In genomic region chr7:126158238-126158637, GRCm38 (mm10) we compare ENCODE assay signal across 26 mouse cellular contexts. TPM values are rescaled to one million over a fixed set of nuclear protein-coding genes. Genes with fewer than 3 reads are reported as not detected.
DNase-seq lines count a peak whose midpoint lies in the region; ATAC-seq lines count a peak whose summit lies in the region.
"Had no signal": no experiment of that assay in that cellular context is flagged by ENCODE, and none has a peak within 500 bp of the region (broad histone marks: within the 10 kb centered on the region; RNA-seq: fewer than 3 reads in every experiment).

No protein-coding gene starts in this region.

- H3K9ac ChIP-seq in liver, embryonic 13.5 days: no peak overlapping the region
- H3K9ac ChIP-seq in liver, embryonic 12.5 days: no peak overlapping the region
- H3K9ac ChIP-seq in midbrain, embryonic 11.5 days (ENCODE audit: low read length): no peak overlapping the region
- H3K9ac ChIP-seq in midbrain, embryonic 14.5 days (replicated peaks; ENCODE audit: low read length): no peak overlapping the region
- no peak overlapping the region for H3K9ac ChIP-seq in liver, embryonic 16.5 days (ENCODE audit: low read depth, low read length)
- H3K9ac ChIP-seq: embryonic facial prominence, embryonic 13.5 days; embryonic facial prominence, embryonic 15.5 days; forebrain, embryonic 12.5 days had no signal

- peak; percentile 41; the same call in 1 of the 2 replicates for ATAC-seq in liver, embryonic 13.5 days (ENCODE audit: low read depth)
- ATAC-seq in liver, embryonic 12.5 days: no peak
- no peak for ATAC-seq in midbrain, embryonic 11.5 days (ENCODE audit: low FRiP score)
- ATAC-seq in midbrain, embryonic 14.5 days (ENCODE audit: low FRiP score, low TSS enrichment): no peak
- peak; percentile 83 for ATAC-seq in liver, embryonic 16.5 days (ENCODE audit: low read depth)
- ATAC-seq: activated CD4-positive, CD25-positive, alpha-beta regulatory T cell, adult 4 months; forebrain, embryonic 14.5 days; forebrain, embryonic 16.5 days; Patski had no signal

- H3K9me3 ChIP-seq in liver, embryonic 13.5 days (replicated peaks): no peaks in the 10 kb centered on the region
- H3K9me3 ChIP-seq in liver, embryonic 12.5 days (replicated peaks): no peaks in the 10 kb centered on the region
- H3K9me3 ChIP-seq in midbrain, embryonic 11.5 days (ENCODE audit: control insufficient read depth, low read length): no peaks in the 10 kb centered on the region
- no peaks in the 10 kb centered on the region for H3K9me3 ChIP-seq in midbrain, embryonic 14.5 days (ENCODE audit: control insufficient read depth, low read length)
- no peaks in the 10 kb centered on the region for H3K9me3 ChIP-seq in liver, embryonic 16.5 days (replicated peaks; ENCODE audit: control insufficient read depth, low read length)
- H3K9me3 ChIP-seq: embryonic facial prominence, embryonic 13.5 days; embryonic facial prominence, embryonic 15.5 days; forebrain, embryonic 10.5 days; forebrain, embryonic 12.5 days; G1E had no signal

- H3K27me3 ChIP-seq in liver, embryonic 13.5 days: no peaks in the 10 kb centered on the region
- no peaks in the 10 kb centered on the region for H3K27me3 ChIP-seq in liver, embryonic 12.5 days (replicated peaks)
- H3K27me3 ChIP-seq in midbrain, embryonic 11.5 days (ENCODE audit: control insufficient read depth, insufficient read depth, low read length): no peaks in the 10 kb centered on the region
- no peaks in the 10 kb centered on the region for H3K27me3 ChIP-seq in midbrain, embryonic 14.5 days (ENCODE audit: control insufficient read depth, insufficient read depth, low read length)
- H3K27me3 ChIP-seq in liver, embryonic 16.5 days (ENCODE audit: control insufficient read depth, insufficient read depth, low read depth, low read length): no peaks in the 10 kb centered on the region
- H3K27me3 ChIP-seq: embryonic facial prominence, embryonic 13.5 days; embryonic facial prominence, embryonic 15.5 days; forebrain, embryonic 12.5 days; Patski had no signal

- H3K4me2 ChIP-seq in liver, embryonic 13.5 days: no peak overlapping the region
- no peak overlapping the region for H3K4me2 ChIP-seq in liver, embryonic 12.5 days
- H3K4me2 ChIP-seq in midbrain, embryonic 11.5 days: no peak overlapping the region
- no peak overlapping the region for H3K4me2 ChIP-seq in midbrain, embryonic 14.5 days (ENCODE audit: low read length)
- no peak overlapping the region for H3K4me2 ChIP-seq in liver, embryonic 16.5 days (ENCODE audit: low read depth, low read length)
- H3K4me2 ChIP-seq: embryonic facial prominence, embryonic 13.5 days; embryonic facial prominence, embryonic 15.5 days; forebrain, embryonic 12.5 days had no signal

- H3K36me3 ChIP-seq in liver, embryonic 13.5 days: peaks cover 45% of the 10 kb centered on the region
- H3K36me3 ChIP-seq in liver, embryonic 12.5 days: peaks cover 71% of the 10 kb centered on the region
- H3K36me3 ChIP-seq in midbrain, embryonic 11.5 days (ENCODE audit: control insufficient read depth, insufficient read depth, low read length): no peaks in the 10 kb centered on the region
- H3K36me3 ChIP-seq in midbrain, embryonic 14.5 days (ENCODE audit: control insufficient read depth, insufficient read depth, low read length): peaks cover 40% of the 10 kb centered on the region
- H3K36me3 ChIP-seq in liver, embryonic 16.5 days (ENCODE audit: control insufficient read depth, insufficient read depth): peaks cover 8% of the 10 kb centered on the region

- H3K4me1 ChIP-seq in liver, embryonic 13.5 days (replicated peaks): peaks cover 7% of the 10 kb centered on the region; the same call in 1 of the 2 replicates
- no peaks in the 10 kb centered on the region for H3K4me1 ChIP-seq in liver, embryonic 12.5 days
- H3K4me1 ChIP-seq in midbrain, embryonic 11.5 days (ENCODE audit: control insufficient read depth, insufficient read depth, low read length): no peaks in the 10 kb centered on the region
- no peaks in the 10 kb centered on the region for H3K4me1 ChIP-seq in midbrain, embryonic 14.5 days (ENCODE audit: control insufficient read depth, insufficient read depth, low read length)
- peaks cover 2% of the 10 kb centered on the region for H3K4me1 ChIP-seq in liver, embryonic 16.5 days (ENCODE audit: control insufficient read depth, low read depth, low read length)
- H3K4me1 ChIP-seq: embryonic facial prominence, embryonic 13.5 days; embryonic facial prominence, embryonic 15.5 days; forebrain, embryonic 10.5 days; forebrain, embryonic 12.5 days had no signal

- whole genome bisulfite sequencing in liver, embryonic 13.5 days (ENCODE audit: insufficient replicate concordance): 81% methylated on average over 3 of the region's 3 CpGs
- WGBS in liver, embryonic 12.5 days (ENCODE audit: insufficient replicate concordance): 82% methylated on average over 3 of the region's 3 CpGs
- WGBS in midbrain, embryonic 11.5 days: 95% methylated on average over 3 of the region's 3 CpGs
- 97% methylated on average over 3 of the region's 3 CpGs for WGBS in midbrain, embryonic 14.5 days
- WGBS in liver, embryonic 16.5 days (ENCODE audit: insufficient replicate concordance): 70% methylated on average over 3 of the region's 3 CpGs

- no peak overlapping the region for H3K27ac ChIP-seq in liver, embryonic 13.5 days
- H3K27ac ChIP-seq in liver, embryonic 12.5 days: no peak overlapping the region
- H3K27ac ChIP-seq in midbrain, embryonic 11.5 days (ENCODE audit: low read depth, low read length): no peak overlapping the region
- no peak overlapping the region for H3K27ac ChIP-seq in midbrain, embryonic 14.5 days (replicated peaks; ENCODE audit: low read depth, low read length)
- no peak overlapping the region for H3K27ac ChIP-seq in liver, embryonic 16.5 days (ENCODE audit: low read length)
- H3K27ac ChIP-seq: embryonic facial prominence, embryonic 13.5 days; embryonic facial prominence, embryonic 15.5 days; forebrain, embryonic 10.5 days; forebrain, embryonic 12.5 days had no signal

- DNase-seq in liver, embryonic 13.5 days: no peak
- DNase-seq in midbrain, embryonic 11.5 days (ENCODE audit: low spot score, missing footprints): peak; percentile 37
- no peak for DNase-seq in midbrain, embryonic 14.5 days
- DNase-seq in cerebellum, postnatal 10 days: no peak
- DNase-seq in frontal cortex, postnatal 25 days (ENCODE audit: low spot score in 2 of 2): no peak
- DNase-seq: adrenal gland, adult 8-10 months; adrenal gland, postnatal 14 days; adrenal gland, postnatal 36 days; cerebellum, adult 11-12 months; cerebellum, adult 2 months; cerebellum, adult 9-10 months; cerebellum, postnatal 14 days; cerebellum, postnatal 36 days; embryo, embryonic 11 days had no signal

- H3K4me3 ChIP-seq in liver, embryonic 13.5 days (replicated peaks): no peak overlapping the region
- H3K4me3 ChIP-seq in liver, embryonic 12.5 days: no peak overlapping the region
- no peak overlapping the region for H3K4me3 ChIP-seq in midbrain, embryonic 11.5 days (ENCODE audit: low read depth, low read length)
- no peak overlapping the region for H3K4me3 ChIP-seq in midbrain, embryonic 14.5 days (replicated peaks; ENCODE audit: low read depth, low read length)
- no peak overlapping the region for H3K4me3 ChIP-seq in liver, embryonic 16.5 days (ENCODE audit: low read depth, low read length)
- H3K4me3 ChIP-seq: embryonic facial prominence, embryonic 13.5 days; embryonic facial prominence, embryonic 15.5 days; erythroblast, embryonic 14.5 days; forebrain, embryonic 10.5 days; forebrain, embryonic 12.5 days had no signal

RNA-seq across cellular contexts. Expression of gene Xpo6, which starts 42.1 kb away (rescaled TPM):
- 19.5 and 20.6 TPM in 2 replicates for polyA plus RNA-seq in liver, embryonic 13.5 days (2015; fragmentation: Nextera tagmentation; extraction: Ambion mirVana)
- polyA plus RNA-seq in liver, embryonic 12.5 days (2016; fragmentation: Nextera tagmentation; extraction: Ambion mirVana): 38.0 and 39.8 TPM in 2 replicates
- polyA plus RNA-seq in midbrain, embryonic 11.5 days (2014; fragmentation: Nextera tagmentation; extraction: Ambion mirVana): 56.2 TPM in 2 replicates
- polyA plus RNA-seq in midbrain, embryonic 14.5 days (2014; fragmentation: Nextera tagmentation; extraction: Ambion mirVana): 64.2 and 65.1 TPM in 2 replicates
- polyA plus RNA-seq in liver, embryonic 16.5 days (2015; fragmentation: Nextera tagmentation; extraction: Ambion mirVana): 12.2 and 17.7 TPM in 2 replicates

Comparison
In these comparisons a context has a peak if more than half of its experiments do, and no peak if none do; other contexts are left out.
1. ATAC-seq: peak in liver, embryonic 13.5 days (single experiment) and liver, embryonic 16.5 days (single experiment); none in liver, embryonic 12.5 days (single experiment), midbrain, embryonic 11.5 days (single experiment) and midbrain, embryonic 14.5 days (single experiment).